Mouse (Mus musculus) spleen, adult 2 months (tissue): ENCODE results near the gene Efcab9. TPM values are rescaled to one million over a fixed set of nuclear protein-coding genes. Genes with fewer than 3 reads are reported as not detected.

Experiments used
- DNase-seq, 2 experiments: peaks; one replicate each; pipeline versions ENCODE4 v3.0.0 to v3.0.0-alpha.2; 2012 to 2021; ENCODE audit warnings: low spot score in 2 of 2, low read depth in 1 of 2
- H3K27ac ChIP-seq: fragments of 200-500 bp; 2 replicates; pipeline ENCODE4 v1.5.1; 2012; ENCODE audit warnings: low read length, inconsistent platforms; ENCODE audit not compliant: insufficient read depth
- H3K27me3 ChIP-seq: fragments of 200-500 bp; 2 replicates; pipeline ENCODE4 v1.6.1; 2012; ENCODE audit warnings: mild to moderate bottlenecking, moderate library complexity, low read length, inconsistent platforms; ENCODE audit not compliant: control insufficient read depth, insufficient read depth
- H3K36me3 ChIP-seq: fragments of 200-500 bp; 2 replicates; pipeline ENCODE4 v1.6.1; 2012; ENCODE audit warnings: mild to moderate bottlenecking, low read length, inconsistent platforms; ENCODE audit not compliant: control insufficient read depth, insufficient read depth
- H3K4me1 ChIP-seq: fragments of 200-500 bp; 2 replicates; pipeline ENCODE4 v1.6.1; 2011; ENCODE audit warnings: inconsistent platforms; ENCODE audit not compliant: control insufficient read depth, insufficient read depth, insufficient read length
- H3K4me3 ChIP-seq: fragments of 200-500 bp; 2 replicates; pipeline ENCODE4 v1.5.1; 2011; ENCODE audit warnings: mild to moderate bottlenecking, inconsistent platforms; ENCODE audit not compliant: insufficient read depth, insufficient read length; ENCODE audit errors: extremely low read depth
- CTCF ChIP-seq: fragments of 200-500 bp; IDR thresholded peaks from 2 replicates; pipeline ENCODE4 v1.5.1; 2011; ENCODE audit warnings: mild to moderate bottlenecking, inconsistent platforms; ENCODE audit not compliant: insufficient read depth, insufficient read length, insufficient replicate concordance; ENCODE audit errors: extremely low read depth
- POLR2A ChIP-seq: fragments of 200-500 bp; IDR thresholded peaks from 2 replicates; pipeline ENCODE4 v1.6.1; 2011; ENCODE audit warnings: low read depth, low read length, inconsistent platforms
- WGBS: fragments of 180-500 bp; shearing (Covaris S2); methylation state at CpG from one replicate; pipeline ENCODE4 v1.1.7; 2018; 5-methylcytosine and 5-hydroxymethylcytosine counted together
- polyA plus RNA-seq: library from polyadenylated mRNA; depleted of rRNA; stranded (reverse); fragments of >200 nt; gene quantifications from 2 replicates; pipeline ENCODE4 v1.2.3, GENCODE M21; 2012

The Efcab9 gene
- polyA plus RNA-seq, 1 experiment, result 0.16 TPM

DNA sequence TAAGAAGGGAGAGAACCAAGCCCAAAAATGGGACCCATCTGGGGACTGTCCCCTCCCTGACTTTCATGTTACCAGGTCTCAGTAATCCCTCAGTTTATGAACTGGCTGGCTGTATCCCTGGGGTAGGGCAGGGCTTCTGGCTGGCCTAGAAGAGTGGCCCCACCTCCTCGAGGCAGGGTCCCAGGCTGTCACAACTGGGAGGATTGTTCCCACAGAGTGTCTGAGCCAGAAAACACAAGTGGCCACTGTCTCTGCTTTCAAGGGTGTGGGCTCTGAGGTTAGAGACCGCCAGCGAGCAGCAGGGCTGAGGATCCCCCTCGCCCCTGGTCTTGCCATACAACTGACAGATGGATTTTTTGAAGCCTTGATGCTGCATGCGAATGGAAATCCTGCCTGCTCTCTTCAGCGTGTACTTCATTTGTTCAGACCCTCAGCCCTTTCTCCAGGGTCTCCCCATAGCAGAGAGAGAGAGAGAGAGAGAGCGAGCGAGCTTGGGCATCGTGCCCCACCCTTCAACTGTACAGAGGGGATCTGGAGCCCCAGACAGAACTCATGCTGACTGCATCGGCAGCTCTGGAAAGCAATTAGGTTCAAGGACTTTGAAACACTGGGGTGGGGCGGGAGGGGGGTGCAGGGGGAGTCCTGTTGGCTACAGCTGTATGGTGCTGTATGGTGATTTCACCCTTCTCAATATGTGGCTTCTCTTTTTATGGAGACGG is 19.9 kb upstream of the Efcab9 start:
- H3K4me3 ChIP-seq, result no peak overlapping the region
- H3K27ac ChIP-seq, result peak overlapping the region; percentile 85
- H3K4me1 ChIP-seq, result peaks cover 71% of the 10 kb centered on the region
- peaks cover 10% of the 10 kb centered on the region for H3K36me3 ChIP-seq
- TF ChIP-seq CTCF (no peak), POLR2A (no peak)
- 77% methylated on average over 12 of the region's 12 CpGs for WGBS
- H3K27me3 ChIP-seq, result no peaks in the 10 kb centered on the region
- no peak for DNase-seq

DNA sequence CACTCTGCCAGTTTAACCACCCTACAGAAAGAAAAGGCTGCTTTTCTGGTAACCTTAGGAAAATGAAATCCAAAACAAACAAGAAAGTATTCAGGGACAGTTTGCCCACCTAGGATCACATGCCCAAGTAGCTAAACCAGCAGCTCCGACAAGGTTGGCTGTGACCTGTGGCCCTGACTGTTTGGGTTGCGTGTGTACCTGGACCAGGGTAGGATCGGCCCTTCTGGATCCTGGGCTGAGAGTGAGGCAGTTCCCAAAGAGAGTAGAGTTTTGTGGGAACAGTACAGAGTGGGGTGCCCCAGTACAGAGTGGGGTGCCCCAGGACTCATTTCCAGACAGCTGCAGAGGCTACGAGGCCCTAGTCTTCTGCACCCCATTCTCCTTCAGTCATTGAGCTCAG is 19.2 kb upstream of the Efcab9 start:
- no peak for DNase-seq
- Histone ChIP-seq H3K36me3 (peaks cover 8% of the 10 kb centered on the region), H3K4me3 (no peak overlapping the region), H3K27me3 (no peaks in the 10 kb centered on the region), H3K27ac (peak overlapping the region; percentile 43; the same call in 1 of the 2 replicates), H3K4me1 (peaks cover 64% of the 10 kb centered on the region)
- WGBS, result 87% methylated on average over 4 of the region's 4 CpGs
- no peak for TF ChIP-seq CTCF
- no peak for TF ChIP-seq POLR2A

DNA sequence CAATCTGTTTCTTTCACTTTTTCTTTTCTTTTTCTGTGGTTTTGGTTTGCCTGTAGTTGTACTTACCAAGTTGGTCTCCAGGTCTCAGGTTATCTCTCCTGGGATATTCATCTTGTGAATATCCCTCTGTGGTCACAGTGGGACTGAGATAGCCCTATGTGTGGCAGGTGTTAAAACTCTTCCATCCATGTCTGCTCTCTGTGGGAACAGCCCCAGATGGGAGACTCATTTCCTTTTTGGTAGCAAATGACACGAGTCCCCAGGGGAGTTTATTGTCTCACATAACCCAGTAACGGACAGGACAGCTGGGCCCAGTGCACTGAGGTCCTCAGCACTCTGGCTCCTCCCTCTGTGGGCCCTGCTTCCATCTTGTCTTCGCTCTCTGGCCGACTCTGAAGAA is 18.2 kb upstream of the Efcab9 start:
- no peak for DNase-seq
- H3K36me3 ChIP-seq, result peaks cover 6% of the 10 kb centered on the region; the same call in 1 of the 2 replicates
- TF ChIP-seq POLR2A (no peak), CTCF (no peak)
- no peak overlapping the region for H3K4me3 ChIP-seq
- H3K4me1 ChIP-seq, result peaks cover 58% of the 10 kb centered on the region
- no peaks in the 10 kb centered on the region for H3K27me3 ChIP-seq
- peak overlapping the region; percentile 46 for H3K27ac ChIP-seq
- 34% methylated on average over 4 of the region's 4 CpGs for WGBS

DNA sequence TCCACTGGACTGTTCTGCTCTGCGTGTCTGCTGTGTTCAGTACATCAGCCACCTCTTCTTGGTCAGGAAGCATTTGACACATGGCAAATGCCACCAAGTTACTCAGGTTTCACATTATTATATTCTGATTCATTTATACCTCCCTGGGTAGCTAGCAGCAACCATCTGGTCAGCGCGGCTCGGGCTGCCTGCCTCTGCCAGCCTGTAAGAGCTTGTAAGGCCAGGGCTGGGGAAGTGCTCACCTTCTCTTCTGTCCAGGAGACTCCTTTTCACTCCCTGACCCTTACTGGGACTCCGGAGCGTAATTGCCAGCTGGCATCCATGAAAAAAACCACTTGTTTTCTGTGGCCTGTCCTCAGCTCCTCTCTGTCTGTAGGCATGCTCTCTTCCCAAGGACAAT is 17.4 kb upstream of the Efcab9 start:
- TF ChIP-seq CTCF, result no peak
- no peak for TF ChIP-seq POLR2A
- peaks cover 57% of the 10 kb centered on the region for H3K4me1 ChIP-seq

DNA sequence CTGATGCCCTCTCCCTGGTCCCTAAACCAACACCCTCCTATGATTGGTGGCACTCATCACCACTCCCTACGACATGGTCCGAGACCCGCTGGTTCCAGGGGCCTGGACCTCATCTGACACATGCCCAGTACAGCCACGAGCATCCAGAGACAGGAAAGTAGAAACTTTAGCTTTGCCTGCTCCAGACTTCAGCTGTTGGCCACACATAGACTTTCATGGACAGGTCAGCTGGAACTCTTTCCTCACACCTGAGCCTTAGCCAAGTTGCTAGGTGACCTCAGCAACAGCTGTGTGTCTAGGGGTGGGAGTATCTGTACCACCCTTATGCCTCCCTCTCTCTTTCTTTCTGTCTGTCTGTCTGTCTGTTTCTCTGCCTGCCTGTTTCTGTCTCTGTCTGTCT is 16.4 kb upstream of the Efcab9 start:
- WGBS, result 83% methylated on average over 4 of the region's 4 CpGs

More for the DNA sequence above, 17.4 kb upstream of the Efcab9 start:
- no peak for DNase-seq
- no peaks in the 10 kb centered on the region for H3K27me3 ChIP-seq
- H3K4me3 ChIP-seq, result no peak overlapping the region
- peak overlapping the region; percentile 43 for H3K27ac ChIP-seq
- H3K36me3 ChIP-seq, result peaks cover 9% of the 10 kb centered on the region
- WGBS, result 83% methylated on average over 6 of the region's 6 CpGs

DNA sequence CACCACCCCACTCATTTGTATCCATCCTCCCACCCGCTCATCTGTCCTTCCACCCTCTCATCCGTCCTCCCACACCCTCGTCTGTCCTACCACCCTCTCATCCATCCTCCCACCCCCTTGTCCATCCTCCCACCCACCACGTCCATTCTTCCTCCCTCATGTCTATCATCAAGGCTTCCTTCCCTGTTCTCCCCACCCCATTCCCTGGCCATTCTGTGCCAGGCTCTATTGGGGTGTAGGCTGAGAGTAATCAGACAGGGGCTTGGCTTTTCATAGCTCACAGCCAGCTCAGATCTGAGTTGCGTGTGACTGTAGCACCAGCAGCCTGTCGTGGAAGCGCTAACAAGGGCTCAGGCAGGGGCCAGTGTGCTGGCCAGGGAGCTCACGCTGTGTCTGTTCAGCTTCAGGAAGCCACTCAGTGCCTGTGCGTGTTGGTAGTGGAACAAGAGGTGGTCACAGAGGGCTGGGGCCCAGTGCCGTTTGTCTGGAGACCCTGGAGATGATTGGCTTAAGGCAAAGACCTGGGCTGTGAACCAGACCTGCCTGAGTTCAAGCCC is 15.6 kb upstream of the Efcab9 start:
- TF ChIP-seq CTCF (no peak), POLR2A (no peak)
- H3K4me3 ChIP-seq, result no peak overlapping the region
- 83% methylated on average over 10 of the region's 10 CpGs for WGBS
- H3K36me3 ChIP-seq, result peaks cover 12% of the 10 kb centered on the region
- no peaks in the 10 kb centered on the region for H3K27me3 ChIP-seq
- no peak for DNase-seq
- peaks cover 48% of the 10 kb centered on the region; the same call in 1 of the 2 replicates for H3K4me1 ChIP-seq
- peak overlapping the region; percentile 24; the same call in 1 of the 2 replicates for H3K27ac ChIP-seq

More for the DNA sequence above, 16.4 kb upstream of the Efcab9 start:
- no peak for DNase-seq
- Histone ChIP-seq H3K4me1 (peaks cover 52% of the 10 kb centered on the region; the same call in 1 of the 2 replicates), H3K27me3 (no peaks in the 10 kb centered on the region), H3K36me3 (peaks cover 12% of the 10 kb centered on the region), H3K4me3 (no peak overlapping the region), H3K27ac (peak overlapping the region; percentile 2; the same call in 1 of the 2 replicates)
- TF ChIP-seq CTCF, result no peak
- no peak for TF ChIP-seq POLR2A

DNA sequence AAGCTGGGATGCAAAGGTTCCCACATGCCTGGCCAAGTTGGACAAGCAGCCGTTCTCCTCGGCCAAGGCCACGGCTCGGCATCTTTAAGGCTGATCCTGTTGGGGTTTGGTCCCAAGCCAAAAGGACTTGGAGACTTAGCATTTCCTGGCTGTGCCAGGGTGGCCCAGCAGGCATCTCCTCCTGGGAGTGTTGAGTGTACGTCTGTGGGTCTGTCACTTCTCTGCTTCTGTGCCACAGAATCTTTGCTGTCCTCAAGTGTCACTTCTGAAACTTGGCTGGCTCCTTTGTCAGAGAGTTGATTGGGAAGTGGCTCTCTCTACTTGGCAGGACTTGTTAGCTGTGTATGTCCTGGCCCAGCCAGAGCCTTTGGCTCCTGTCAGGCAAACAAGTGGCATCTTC is 14.6 kb upstream of the Efcab9 start:
- Histone ChIP-seq H3K4me3 (no peak overlapping the region), H3K4me1 (peaks cover 43% of the 10 kb centered on the region; the same call in 1 of the 2 replicates), H3K27me3 (no peaks in the 10 kb centered on the region), H3K27ac (peak overlapping the region; percentile 14; the same call in 1 of the 2 replicates), H3K36me3 (peaks cover 9% of the 10 kb centered on the region)
- DNase-seq, result no peak
- TF ChIP-seq POLR2A (no peak), CTCF (no peak)
- 83% methylated on average over 5 of the region's 5 CpGs for WGBS
